Mouse (Mus musculus) intestine, embryonic 14.5 days (tissue): Measurements from ENCODE around the gene Nsun7. TPM values are rescaled to one million over a fixed set of nuclear protein-coding genes. Genes with fewer than 3 reads are reported as not detected.

Experiments used
- ATAC-seq: fragments of 200-750 bp; cut with Nextera tagmentation; replicated peaks from 2 replicates; pipeline ENCODE4 v1.8.0; 2017; ENCODE audit warnings: low read depth, moderate number of reproducible peaks, moderate TSS enrichment, moderate library complexity; ENCODE audit not compliant: low FRiP score, low TSS enrichment
- DNase-seq: peaks from one replicate; pipeline ENCODE4 v3.0.0-alpha.2; 2018; ENCODE audit warnings: low spot score
- H3K27ac ChIP-seq: fragments of 300-500 bp; sonication (generic); 2 replicates; pipeline ENCODE4 v1.5.1; 2014; ENCODE audit warnings: low read depth, mild to moderate bottlenecking, control low read depth
- H3K27me3 ChIP-seq: fragments of 300-500 bp; sonication (generic); replicated peaks from 2 replicates; pipeline ENCODE4 v1.6.1; 2014; ENCODE audit warnings: low read length, control low read depth; ENCODE audit not compliant: control insufficient read depth, insufficient read depth
- H3K36me3 ChIP-seq: fragments of 300-500 bp; sonication (generic); 2 replicates; pipeline ENCODE4 v1.6.1; 2014; ENCODE audit warnings: low read length, control low read depth; ENCODE audit not compliant: control insufficient read depth, insufficient read depth
- H3K4me1 ChIP-seq: fragments of 300-500 bp; sonication (generic); replicated peaks from 2 replicates; pipeline ENCODE4 v1.6.1; 2014; ENCODE audit warnings: low read length, control low read depth, mixed read lengths; ENCODE audit not compliant: control insufficient read depth, insufficient read depth
- H3K4me2 ChIP-seq: fragments of 300-500 bp; sonication (generic); 2 replicates; pipeline ENCODE4 v1.6.1; 2014; ENCODE audit warnings: low read length
- H3K4me3 ChIP-seq: fragments of 300-500 bp; sonication (generic); 2 replicates; pipeline ENCODE4 v1.5.1; 2014; ENCODE audit warnings: low read depth, low read length, control low read depth, mixed read lengths
- H3K9ac ChIP-seq: fragments of 300-500 bp; sonication (generic); 2 replicates; pipeline ENCODE4 v1.6.1; 2014; ENCODE audit warnings: mild to moderate bottlenecking, low read length
- H3K9me3 ChIP-seq: fragments of 300-500 bp; sonication (generic); 2 replicates; pipeline ENCODE4 v1.6.1; 2016; ENCODE audit warnings: low read length, control low read depth; ENCODE audit not compliant: control insufficient read depth
- WGBS: fragments of 180-500 bp; shearing (Covaris S2); extraction: QIAGEN DNeasy Blood & Tissue Kit; methylation state at CpG from one replicate; pipeline ENCODE4 v1.1.7; 2014; 5-methylcytosine and 5-hydroxymethylcytosine counted together
- polyA plus RNA-seq: library from polyadenylated mRNA; unstranded; fragments of >200 nt; fragmentation: Nextera tagmentation; extraction: Ambion mirVana; gene quantifications from 2 replicates; pipeline ENCODE4 v1.2.1, GENCODE M21; 2014

Gene Nsun7
- polyA plus RNA-seq, 1 experiment from 2014 or later, result 0.22 TPM

DNA sequence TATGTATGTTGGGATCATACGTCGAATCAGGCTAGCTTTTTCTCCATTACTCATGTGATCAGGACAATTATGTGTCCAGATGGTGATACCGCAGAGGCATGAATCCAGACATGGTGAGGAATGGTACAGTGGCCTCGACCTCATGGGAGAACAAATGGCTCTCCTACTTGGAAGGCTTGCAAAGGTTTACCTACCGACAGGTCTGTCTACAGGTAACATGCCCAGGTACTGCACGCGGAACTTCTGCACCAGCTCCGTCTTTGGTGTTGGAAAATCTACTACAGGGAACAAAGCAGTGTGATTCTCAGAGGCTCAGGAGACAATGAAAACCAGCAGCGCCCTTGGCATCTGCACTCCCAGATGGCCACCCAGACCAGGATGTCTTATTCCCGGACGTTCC, 51.1 kb downstream of the Nsun7 start:
- H3K36me3 ChIP-seq, result peaks cover 10% of the 10 kb centered on the region; the same call in 1 of the 2 replicates

GRCm38 (mm10) chr5:66315791-66316190, 56.1 kb downstream of the Nsun7 start:
- Histone ChIP-seq H3K4me2 (no peak overlapping the region), H3K4me3 (no peak overlapping the region), H3K27ac (no peak overlapping the region), H3K9ac (no peak overlapping the region), H3K9me3 (no peaks in the 10 kb centered on the region), H3K27me3 (no peaks in the 10 kb centered on the region), H3K36me3 (0 out of 2 replicates have a peak, but pooled peaks cover 3% of the 10 kb centered on the region), H3K4me1 (no peaks in the 10 kb centered on the region)
- ATAC-seq (no peak), DNase-seq (no peak)
- WGBS, result 84% methylated on average over 5 of the region's 5 CpGs

More for the DNA sequence above, 51.1 kb downstream of the Nsun7 start:
- DNase-seq (no peak), ATAC-seq (no peak)
- Histone ChIP-seq H3K9me3 (no peaks in the 10 kb centered on the region), H3K4me3 (no peak overlapping the region), H3K4me2 (no peak overlapping the region), H3K27me3 (no peaks in the 10 kb centered on the region), H3K9ac (no peak overlapping the region), H3K27ac (no peak overlapping the region), H3K4me1 (no peaks in the 10 kb centered on the region)
- 97% methylated on average over 11 of the region's 11 CpGs for WGBS

GRCm38 (mm10) chr5:66319341-66319740, 59.6 kb downstream of the Nsun7 start:
- WGBS, result 79% methylated on average over 6 of the region's 6 CpGs
- Histone ChIP-seq H3K27me3 (no peaks in the 10 kb centered on the region), H3K4me2 (no peak overlapping the region), H3K4me1 (no peaks in the 10 kb centered on the region), H3K4me3 (no peak overlapping the region), H3K36me3 (no peaks in the 10 kb centered on the region), H3K9ac (no peak overlapping the region), H3K27ac (no peak overlapping the region), H3K9me3 (no peaks in the 10 kb centered on the region)
- no peak for DNase-seq
- no peak for ATAC-seq

DNA sequence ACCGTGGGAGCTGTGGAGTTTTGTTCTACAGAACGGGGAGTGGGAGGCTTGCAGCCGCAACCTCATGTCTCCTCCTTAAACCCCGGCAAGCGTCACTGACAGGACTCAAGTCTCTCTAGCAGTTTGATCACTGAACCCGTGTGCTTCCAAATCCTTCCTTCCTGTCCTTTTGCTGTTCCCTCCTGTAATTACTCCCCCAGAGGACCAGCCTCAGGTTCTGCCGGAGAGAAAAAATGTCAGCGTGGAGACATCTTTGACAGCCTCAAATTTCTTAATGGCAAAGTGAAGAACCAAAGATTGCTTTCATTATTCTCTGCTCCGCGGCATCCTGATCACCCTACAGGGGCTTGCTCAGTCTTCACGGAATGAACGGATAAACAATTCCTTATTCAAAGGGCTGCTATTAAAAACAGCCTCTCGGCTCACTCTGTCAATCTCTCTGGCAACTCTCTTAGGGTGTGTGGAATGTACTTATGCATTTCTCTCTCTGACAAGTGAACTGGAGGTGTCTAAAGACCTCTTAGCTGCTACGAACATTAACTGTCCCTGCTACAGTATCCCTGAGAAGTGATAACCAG, 60.2 kb downstream of the Nsun7 start:
- no peak overlapping the region for H3K9ac ChIP-seq

GRCm38 (mm10) chr5:66323131-66323530, 63.4 kb downstream of the Nsun7 start:
- Histone ChIP-seq H3K4me2 (no peak overlapping the region), H3K27me3 (no peaks in the 10 kb centered on the region), H3K9me3 (no peaks in the 10 kb centered on the region), H3K27ac (no peak overlapping the region), H3K9ac (no peak overlapping the region), H3K4me3 (no peak overlapping the region), H3K4me1 (no peaks in the 10 kb centered on the region), H3K36me3 (no peaks in the 10 kb centered on the region)
- WGBS, result 92% methylated on average over 4 of the region's 4 CpGs
- no peak for ATAC-seq
- DNase-seq, result no peak

More for the DNA sequence above, 60.2 kb downstream of the Nsun7 start:
- Histone ChIP-seq H3K4me1 (no peaks in the 10 kb centered on the region), H3K27me3 (no peaks in the 10 kb centered on the region), H3K4me2 (no peak overlapping the region), H3K27ac (no peak overlapping the region), H3K36me3 (no peaks in the 10 kb centered on the region), H3K9me3 (no peaks in the 10 kb centered on the region), H3K4me3 (no peak overlapping the region)
- DNase-seq (no peak), ATAC-seq (no peak)
- WGBS, result 63% methylated on average over 14 of the region's 14 CpGs

GRCm38 (mm10) chr5:66323603-66324002, 63.9 kb downstream of the Nsun7 start:
- Histone ChIP-seq H3K27me3 (no peaks in the 10 kb centered on the region), H3K4me1 (no peaks in the 10 kb centered on the region), H3K36me3 (no peaks in the 10 kb centered on the region), H3K4me2 (no peak overlapping the region), H3K4me3 (no peak overlapping the region), H3K27ac (no peak overlapping the region), H3K9me3 (no peaks in the 10 kb centered on the region), H3K9ac (no peak overlapping the region)
- DNase-seq (no peak), ATAC-seq (no peak)
- WGBS, result 76% methylated on average over 11 of the region's 11 CpGs

DNA sequence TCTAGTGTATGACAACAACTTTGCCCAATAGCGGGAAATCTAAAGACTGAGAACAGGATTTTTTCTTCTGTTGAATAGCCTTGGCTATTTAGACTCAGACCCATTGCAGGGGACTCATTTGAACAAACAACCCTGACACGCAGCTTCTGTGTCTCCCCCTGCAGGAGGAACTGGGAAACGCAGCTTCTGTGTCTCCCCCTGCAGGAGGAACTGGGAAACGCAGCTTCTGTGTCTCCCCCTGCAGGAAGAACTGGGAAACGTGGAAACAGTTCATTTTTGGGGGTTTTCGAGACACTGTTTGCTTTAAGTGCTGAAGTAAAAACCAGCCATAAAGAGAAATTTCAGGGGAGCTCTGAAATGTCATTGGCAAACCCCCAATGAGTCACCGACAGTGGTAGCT, 66.7 kb downstream of the Nsun7 start:
- no peak overlapping the region for H3K9ac ChIP-seq
- H3K36me3 ChIP-seq, result no peaks in the 10 kb centered on the region
- no peaks in the 10 kb centered on the region for H3K4me1 ChIP-seq
- no peak for DNase-seq
- no peak overlapping the region for H3K4me2 ChIP-seq
- no peaks in the 10 kb centered on the region for H3K27me3 ChIP-seq
- ATAC-seq, result no peak
- H3K27ac ChIP-seq, result no peak overlapping the region
- 76% methylated on average over 7 of the region's 7 CpGs for WGBS
- H3K4me3 ChIP-seq, result no peak overlapping the region
- H3K9me3 ChIP-seq, result no peaks in the 10 kb centered on the region

- ATAC-seq (no peak), DNase-seq (no peak)
- Histone ChIP-seq H3K4me1 (no peaks in the 10 kb centered on the region), H3K9ac (no peak overlapping the region), H3K9me3 (no peaks in the 10 kb centered on the region), H3K27me3 (no peaks in the 10 kb centered on the region), H3K36me3 (no peaks in the 10 kb centered on the region), H3K27ac (no peak overlapping the region), H3K4me3 (no peak overlapping the region), H3K4me2 (no peak overlapping the region)
- WGBS, result 66% methylated on average over 19 of the region's 19 CpGs
Observed at GRCm38 (mm10) chr5:66327949-66328726, 68.4 kb downstream of the Nsun7 start.

DNA sequence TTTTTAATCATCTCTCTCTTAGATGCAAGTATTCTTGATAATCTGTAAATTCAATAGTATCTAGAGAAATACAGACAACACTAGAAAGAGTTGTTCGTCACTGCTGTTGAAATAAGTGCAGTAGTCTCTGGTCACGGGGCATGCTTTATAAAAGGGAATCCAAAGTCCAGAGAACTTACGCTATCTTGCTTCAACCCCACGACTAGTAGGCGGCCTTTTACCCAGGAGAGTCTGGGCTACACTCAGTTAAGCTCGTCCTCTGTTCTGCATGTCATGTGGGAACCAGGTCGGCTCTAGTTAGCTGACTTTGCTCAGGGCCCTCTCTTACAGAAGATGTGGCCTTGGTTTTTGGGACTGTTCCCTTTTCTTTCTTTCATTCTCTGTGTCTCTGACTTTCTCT, 69.1 kb downstream of the Nsun7 start:
- Histone ChIP-seq H3K4me1 (no peaks in the 10 kb centered on the region), H3K36me3 (no peaks in the 10 kb centered on the region), H3K4me2 (no peak overlapping the region), H3K27ac (no peak overlapping the region), H3K9ac (no peak overlapping the region), H3K27me3 (no peaks in the 10 kb centered on the region), H3K4me3 (no peak overlapping the region), H3K9me3 (no peaks in the 10 kb centered on the region)
- DNase-seq, result no peak
- ATAC-seq, result no peak
- 91% methylated on average over 7 of the region's 7 CpGs for WGBS
